Mouse (Mus musculus) forebrain, embryonic 14.5 days (tissue): ENCODE measurements around the gene Pygb. TPM values are rescaled to one million over a fixed set of nuclear protein-coding genes. Genes with fewer than 3 reads are reported as not detected.

Source experiments
- ATAC-seq: fragments of 200-750 bp; cut with Nextera tagmentation; 2 replicates; pipeline ENCODE4 v1.8.0; 2017; ENCODE audit warnings: mild to moderate bottlenecking, moderate library complexity
- DNase-seq: peaks from one replicate; pipeline ENCODE4 v3.0.0-alpha.2; 2015; ENCODE audit warnings: low spot score
- H3K27ac ChIP-seq: fragments of 300-500 bp; sonication (generic); 2 replicates; pipeline ENCODE4 v1.5.1; 2014; ENCODE audit warnings: low read depth, mild to moderate bottlenecking, control low read depth, low read length, moderate library complexity
- H3K27me3 ChIP-seq: fragments of 300-500 bp; sonication (generic); replicated peaks from 2 replicates; pipeline ENCODE4 v1.6.1; 2014; ENCODE audit warnings: low read length, control low read depth, mixed read lengths; ENCODE audit not compliant: control insufficient read depth, insufficient read depth
- H3K36me3 ChIP-seq: fragments of 300-500 bp; sonication (generic); 2 replicates; pipeline ENCODE4 v1.6.1; 2014; ENCODE audit warnings: low read length, control low read depth; ENCODE audit not compliant: control insufficient read depth, insufficient read depth
- H3K4me1 ChIP-seq: fragments of 300-500 bp; sonication (generic); 2 replicates; pipeline ENCODE4 v1.6.1; 2014; ENCODE audit warnings: antibody characterized with exemption, low read length, control low read depth; ENCODE audit not compliant: control insufficient read depth, insufficient read depth
- H3K4me2 ChIP-seq: fragments of 300-500 bp; sonication (generic); 2 replicates; pipeline ENCODE4 v1.6.1; 2014; ENCODE audit warnings: mild to moderate bottlenecking, control low read depth, low read length
- H3K4me3 ChIP-seq: fragments of 300-500 bp; sonication (generic); 2 replicates; pipeline ENCODE4 v1.5.1; 2014; ENCODE audit warnings: low read depth, low read length, control low read depth
- H3K9ac ChIP-seq: fragments of 300-500 bp; sonication (generic); 2 replicates; pipeline ENCODE4 v1.6.1; 2014; ENCODE audit warnings: mild to moderate bottlenecking, low read length, control low read depth, moderate library complexity
- H3K9me3 ChIP-seq: fragments of 300-500 bp; sonication (generic); replicated peaks from 2 replicates; pipeline ENCODE4 v1.6.1; 2016; ENCODE audit warnings: low read length, control low read depth, mixed read lengths; ENCODE audit not compliant: control insufficient read depth
- WGBS: fragments of 180-500 bp; shearing (Covaris S2); extraction: QIAGEN DNeasy Blood & Tissue Kit; methylation state at CpG from one replicate; pipeline ENCODE4 v1.1.7; 2014; 5-methylcytosine and 5-hydroxymethylcytosine counted together
- polyA plus RNA-seq: library from polyadenylated mRNA; unstranded; fragments of >200 nt; fragmentation: Nextera tagmentation; extraction: Ambion mirVana; gene quantifications from 2 replicates; pipeline ENCODE4 v1.2.1, GENCODE M21; 2014

The Pygb gene
- polyA plus RNA-seq, 1 experiment from 2014 or later: 50.7 TPM

DNA sequence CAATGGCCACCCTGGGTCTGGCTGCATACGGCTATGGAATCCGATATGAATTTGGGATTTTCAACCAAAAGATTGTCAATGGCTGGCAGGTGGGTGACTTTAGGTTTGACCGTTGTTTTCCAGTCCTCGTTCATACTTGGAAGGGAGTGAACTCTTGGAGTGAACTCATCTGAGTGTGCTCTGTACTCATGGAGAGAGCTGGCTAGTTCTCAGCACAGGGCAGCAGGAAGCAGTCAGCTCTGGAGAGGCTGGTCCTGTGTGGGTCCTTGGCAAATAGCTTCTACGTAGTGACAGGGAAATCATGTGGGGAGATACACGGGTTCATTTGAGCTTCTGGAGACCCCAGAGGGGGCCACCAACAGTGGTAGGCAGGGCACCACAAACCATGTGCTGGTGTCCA is 22.3 kb downstream of the Pygb start:
- H3K27ac ChIP-seq: no peak overlapping the region
- no peaks in the 10 kb centered on the region for H3K27me3 ChIP-seq
- DNase-seq (no peak), ATAC-seq (no peak)
- H3K9me3 ChIP-seq: no peaks in the 10 kb centered on the region
- H3K4me1 ChIP-seq: no peaks in the 10 kb centered on the region
- WGBS: 94% methylated on average over 6 of the region's 6 CpGs
- H3K9ac ChIP-seq: no peak overlapping the region
- no peak overlapping the region for H3K4me3 ChIP-seq
- no peak overlapping the region for H3K4me2 ChIP-seq
- H3K36me3 ChIP-seq: peaks cover 91% of the 10 kb centered on the region

DNA sequence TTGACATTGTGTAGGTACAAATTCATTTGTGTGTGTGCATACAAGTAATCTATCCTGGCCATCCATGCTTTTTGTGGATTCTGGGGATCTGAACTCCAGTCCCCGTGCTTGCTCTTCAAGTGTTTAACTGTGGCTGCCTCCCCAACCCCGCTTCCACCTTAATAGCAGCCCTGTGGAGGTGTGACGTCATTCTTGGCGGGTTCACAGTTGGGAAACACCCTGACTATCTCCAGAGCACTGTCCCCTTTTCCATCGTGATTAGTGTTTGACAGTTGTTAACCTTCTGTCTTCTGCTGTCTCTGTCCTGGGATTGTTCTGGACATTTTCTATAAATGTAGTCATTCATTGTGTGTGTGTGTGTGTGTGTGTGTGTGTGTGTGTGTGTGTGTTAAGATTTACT is 24.1 kb downstream of the Pygb start:
- H3K9ac ChIP-seq: no peak overlapping the region
- DNase-seq (no peak), ATAC-seq (no peak)
- H3K27me3 ChIP-seq: no peaks in the 10 kb centered on the region
- no peak overlapping the region for H3K4me2 ChIP-seq
- WGBS: 86% methylated on average over 5 of the region's 5 CpGs
- no peak overlapping the region for H3K27ac ChIP-seq
- no peaks in the 10 kb centered on the region for H3K9me3 ChIP-seq
- peaks cover 95% of the 10 kb centered on the region for H3K36me3 ChIP-seq
- no peaks in the 10 kb centered on the region for H3K4me1 ChIP-seq
- no peak overlapping the region for H3K4me3 ChIP-seq

GRCm38 (mm10) chr2:150812816-150813215 is 26.3 kb downstream of the Pygb start:
- ATAC-seq (no peak), DNase-seq (no peak)
- H3K9me3 ChIP-seq: no peaks in the 10 kb centered on the region
- H3K4me2 ChIP-seq: no peak overlapping the region
- H3K4me1 ChIP-seq: no peaks in the 10 kb centered on the region
- no peaks in the 10 kb centered on the region for H3K27me3 ChIP-seq
- 90% methylated on average over 6 of the region's 6 CpGs for WGBS
- H3K27ac ChIP-seq: no peak overlapping the region
- H3K36me3 ChIP-seq: peaks cover 94% of the 10 kb centered on the region
- H3K4me3 ChIP-seq: no peak overlapping the region
- no peak overlapping the region for H3K9ac ChIP-seq

DNA sequence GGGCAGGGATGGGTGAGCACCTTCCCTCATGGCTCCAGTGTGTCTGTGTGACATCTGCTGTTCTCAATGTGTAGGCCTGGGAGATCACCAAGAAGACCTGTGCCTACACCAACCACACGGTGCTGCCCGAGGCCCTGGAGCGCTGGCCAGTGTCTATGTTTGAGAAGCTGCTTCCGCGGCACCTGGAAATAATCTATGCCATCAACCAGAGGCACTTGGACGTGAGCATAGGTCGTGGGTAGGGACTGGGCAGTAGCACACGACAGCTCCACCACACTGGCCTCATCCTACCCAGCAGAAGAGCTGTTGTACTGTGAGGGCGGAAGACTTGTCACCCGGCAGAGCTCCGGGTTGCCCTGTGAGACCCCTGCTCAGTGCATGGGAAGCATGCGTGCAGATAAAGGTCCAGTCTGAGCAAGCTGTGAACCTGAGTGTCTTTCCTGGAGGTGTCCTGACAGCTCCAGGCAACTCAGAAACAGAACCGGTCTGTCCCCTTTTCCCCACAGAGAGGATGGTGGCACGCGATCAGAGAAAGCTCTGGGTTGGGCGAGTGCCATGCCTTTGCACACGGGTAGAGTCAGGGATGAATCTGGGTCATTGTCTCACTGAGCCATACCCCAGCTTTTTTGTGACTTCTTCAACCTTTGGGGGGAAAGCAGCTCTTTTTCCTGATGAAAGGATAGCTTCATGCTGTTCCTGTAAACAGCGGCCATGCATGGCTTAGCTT is 30.3 kb downstream of the Pygb start:
- no peak overlapping the region for H3K4me3 ChIP-seq
- no peak overlapping the region for H3K9ac ChIP-seq
- DNase-seq: no peak
- no peaks in the 10 kb centered on the region for H3K27me3 ChIP-seq
- no peaks in the 10 kb centered on the region for H3K4me1 ChIP-seq
- H3K27ac ChIP-seq: no peak overlapping the region
- H3K9me3 ChIP-seq: no peaks in the 10 kb centered on the region
- WGBS: 94% methylated on average over 18 of the region's 18 CpGs
- peaks cover 88% of the 10 kb centered on the region for H3K36me3 ChIP-seq
- ATAC-seq: no peak
- H3K4me2 ChIP-seq: no peak overlapping the region

GRCm38 (mm10) chr2:150818742-150819141 is 32.2 kb downstream of the Pygb start:
- peaks cover 86% of the 10 kb centered on the region for H3K36me3 ChIP-seq
- WGBS: 94% methylated on average over 8 of the region's 8 CpGs
- H3K27ac ChIP-seq: no peak overlapping the region
- H3K4me3 ChIP-seq: no peak overlapping the region
- no peaks in the 10 kb centered on the region for H3K9me3 ChIP-seq
- no peak overlapping the region for H3K9ac ChIP-seq
- H3K4me2 ChIP-seq: no peak overlapping the region
- ATAC-seq (no peak), DNase-seq (no peak)
- H3K4me1 ChIP-seq: no peaks in the 10 kb centered on the region
- H3K27me3 ChIP-seq: no peaks in the 10 kb centered on the region

- DNase-seq (no peak), ATAC-seq (no peak)
- H3K4me3 ChIP-seq: no peak overlapping the region
- H3K9me3 ChIP-seq: no peaks in the 10 kb centered on the region
- H3K27me3 ChIP-seq: no peaks in the 10 kb centered on the region
- H3K36me3 ChIP-seq: peaks cover 86% of the 10 kb centered on the region
- WGBS: 86% methylated on average over 8 of the region's 8 CpGs
- H3K4me1 ChIP-seq: no peaks in the 10 kb centered on the region
- H3K27ac ChIP-seq: no peak overlapping the region
- H3K4me2 ChIP-seq: no peak overlapping the region
- H3K9ac ChIP-seq: no peak overlapping the region
These were observed 34.2 kb downstream of the Pygb start for GRCm38 (mm10) chr2:150820720-150821119.

DNA sequence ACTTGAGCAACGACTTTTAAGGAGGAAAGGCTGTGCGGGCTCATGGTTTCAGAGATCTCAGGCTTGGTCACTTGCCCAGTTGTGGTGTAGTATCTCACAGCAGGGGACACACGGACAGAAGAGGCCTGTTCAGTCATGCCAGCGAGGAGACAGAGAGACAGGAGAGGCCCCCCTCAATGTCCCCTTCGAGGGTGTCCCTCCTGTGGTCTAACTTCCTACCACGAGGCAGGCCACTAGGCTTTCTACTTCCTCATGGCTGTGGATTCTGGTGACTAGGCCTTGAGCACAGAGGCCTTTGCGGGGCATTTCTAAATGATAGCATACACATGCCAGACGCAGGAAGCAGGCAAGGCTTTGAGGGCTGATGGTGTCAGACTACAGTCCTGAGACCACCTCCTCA is 36.5 kb downstream of the Pygb start:
- no peak overlapping the region for H3K4me2 ChIP-seq
- no peak overlapping the region for H3K9ac ChIP-seq
- H3K4me1 ChIP-seq: no peaks in the 10 kb centered on the region
- 82% methylated on average over 8 of the region's 8 CpGs for WGBS
- no peak overlapping the region for H3K27ac ChIP-seq
- DNase-seq: no peak
- H3K36me3 ChIP-seq: peaks cover 90% of the 10 kb centered on the region
- no peaks in the 10 kb centered on the region for H3K9me3 ChIP-seq
- H3K27me3 ChIP-seq: no peaks in the 10 kb centered on the region
- no peak for ATAC-seq
- no peak overlapping the region for H3K4me3 ChIP-seq

- Histone ChIP-seq H3K4me1 (no peaks in the 10 kb centered on the region), H3K36me3 (peaks cover 94% of the 10 kb centered on the region), H3K27ac (no peak overlapping the region), H3K4me2 (no peak overlapping the region), H3K9me3 (no peaks in the 10 kb centered on the region), H3K27me3 (no peaks in the 10 kb centered on the region), H3K9ac (no peak overlapping the region), H3K4me3 (no peak overlapping the region)
- ATAC-seq (no peak), DNase-seq (no peak)
- WGBS: 86% methylated on average over 3 of the region's 3 CpGs
These were observed 39.9 kb downstream of the Pygb start for GRCm38 (mm10) chr2:150826426-150826825.

GRCm38 (mm10) chr2:150828164-150828563 is 41.6 kb downstream of the Pygb start:
- Histone ChIP-seq H3K27ac (no peak overlapping the region), H3K4me3 (no peak overlapping the region), H3K4me1 (no peaks in the 10 kb centered on the region), H3K9me3 (no peaks in the 10 kb centered on the region), H3K4me2 (no peak overlapping the region), H3K9ac (no peak overlapping the region), H3K27me3 (no peaks in the 10 kb centered on the region), H3K36me3 (peaks cover 97% of the 10 kb centered on the region)
- ATAC-seq (no peak), DNase-seq (no peak)
- 89% methylated on average over 3 of the region's 3 CpGs for WGBS
